Mouse (Mus musculus) intestine, embryonic 14.5 days (tissue): Measurements from ENCODE around the gene Diras1. TPM values are rescaled to one million over a fixed set of nuclear protein-coding genes. Genes with fewer than 3 reads are reported as not detected.
"Not testable (repeated sequence)": the region's sequence is repeated elsewhere in the genome, so short reads cannot be mapped to it uniquely, and the experiment has no call there.

Experiments used
- ATAC-seq: fragments of 200-750 bp; cut with Nextera tagmentation; replicated peaks from 2 replicates; pipeline ENCODE4 v1.8.0; 2017; ENCODE audit warnings: low read depth, moderate number of reproducible peaks, moderate TSS enrichment, moderate library complexity; ENCODE audit not compliant: low FRiP score, low TSS enrichment
- DNase-seq: peaks from one replicate; pipeline ENCODE4 v3.0.0-alpha.2; 2018; ENCODE audit warnings: low spot score
- H3K27ac ChIP-seq: fragments of 300-500 bp; sonication (generic); 2 replicates; pipeline ENCODE4 v1.5.1; 2014; ENCODE audit warnings: low read depth, mild to moderate bottlenecking, control low read depth
- H3K27me3 ChIP-seq: fragments of 300-500 bp; sonication (generic); replicated peaks from 2 replicates; pipeline ENCODE4 v1.6.1; 2014; ENCODE audit warnings: low read length, control low read depth; ENCODE audit not compliant: control insufficient read depth, insufficient read depth
- H3K36me3 ChIP-seq: fragments of 300-500 bp; sonication (generic); 2 replicates; pipeline ENCODE4 v1.6.1; 2014; ENCODE audit warnings: low read length, control low read depth; ENCODE audit not compliant: control insufficient read depth, insufficient read depth
- H3K4me1 ChIP-seq: fragments of 300-500 bp; sonication (generic); replicated peaks from 2 replicates; pipeline ENCODE4 v1.6.1; 2014; ENCODE audit warnings: low read length, control low read depth, mixed read lengths; ENCODE audit not compliant: control insufficient read depth, insufficient read depth
- H3K4me2 ChIP-seq: fragments of 300-500 bp; sonication (generic); 2 replicates; pipeline ENCODE4 v1.6.1; 2014; ENCODE audit warnings: low read length
- H3K4me3 ChIP-seq: fragments of 300-500 bp; sonication (generic); 2 replicates; pipeline ENCODE4 v1.5.1; 2014; ENCODE audit warnings: low read depth, low read length, control low read depth, mixed read lengths
- H3K9ac ChIP-seq: fragments of 300-500 bp; sonication (generic); 2 replicates; pipeline ENCODE4 v1.6.1; 2014; ENCODE audit warnings: mild to moderate bottlenecking, low read length
- H3K9me3 ChIP-seq: fragments of 300-500 bp; sonication (generic); 2 replicates; pipeline ENCODE4 v1.6.1; 2016; ENCODE audit warnings: low read length, control low read depth; ENCODE audit not compliant: control insufficient read depth
- WGBS: fragments of 180-500 bp; shearing (Covaris S2); extraction: QIAGEN DNeasy Blood & Tissue Kit; methylation state at CpG from one replicate; pipeline ENCODE4 v1.1.7; 2014; 5-methylcytosine and 5-hydroxymethylcytosine counted together
- polyA plus RNA-seq: library from polyadenylated mRNA; unstranded; fragments of >200 nt; fragmentation: Nextera tagmentation; extraction: Ambion mirVana; gene quantifications from 2 replicates; pipeline ENCODE4 v1.2.1, GENCODE M21; 2014

Diras1 gene
- polyA plus RNA-seq, 1 experiment from 2014 or later, result 0.65 TPM

GRCm38 (mm10) chr10:80991945-80992344 lies 33.5 kb downstream of the Diras1 start:
- Histone ChIP-seq H3K4me3 (no peak overlapping the region), H3K27ac (no peak overlapping the region), H3K9ac (no peak overlapping the region), H3K27me3 (0 out of 2 replicates have a peak, but pooled peaks cover 3% of the 10 kb centered on the region), H3K4me2 (no peak overlapping the region), H3K9me3 (no peaks in the 10 kb centered on the region), H3K4me1 (peaks cover 5% of the 10 kb centered on the region; the same call in 1 of the 2 replicates), H3K36me3 (no peaks in the 10 kb centered on the region)
- 78% methylated on average over 1 of the region's 1 CpGs for WGBS
- DNase-seq (no peak), ATAC-seq (no peak)

- no peak overlapping the region for H3K27ac ChIP-seq
- no peak for ATAC-seq
- no peak overlapping the region for H3K4me2 ChIP-seq
- H3K9me3 ChIP-seq, result no peaks in the 10 kb centered on the region
- peaks cover 5% of the 10 kb centered on the region; the same call in 1 of the 2 replicates for H3K4me1 ChIP-seq
- 13% methylated on average over 3 of the region's 3 CpGs for WGBS
- peaks cover 8% of the 10 kb centered on the region for H3K27me3 ChIP-seq
- H3K36me3 ChIP-seq, result no peaks in the 10 kb centered on the region
- H3K4me3 ChIP-seq, result no peak overlapping the region
- DNase-seq, result no peak
- H3K9ac ChIP-seq, result no peak overlapping the region
Measured at GRCm38 (mm10) chr10:80991007-80991406, 34.5 kb downstream of the Diras1 start.

GRCm38 (mm10) chr10:80990406-80990805 lies 35.1 kb downstream of the Diras1 start:
- Histone ChIP-seq H3K4me2 (no peak overlapping the region), H3K9me3 (no peaks in the 10 kb centered on the region), H3K36me3 (no peaks in the 10 kb centered on the region), H3K27ac (no peak overlapping the region), H3K27me3 (peaks cover 14% of the 10 kb centered on the region), H3K4me3 (no peak overlapping the region), H3K9ac (no peak overlapping the region), H3K4me1 (peaks cover 8% of the 10 kb centered on the region; the same call in 1 of the 2 replicates)
- no peak for DNase-seq
- no peak for ATAC-seq
- 77% methylated on average over 7 of the region's 7 CpGs for WGBS

GRCm38 (mm10) chr10:80989854-80990253 lies 35.6 kb downstream of the Diras1 start:
- 60% methylated on average over 4 of the region's 4 CpGs for WGBS
- H3K4me1 ChIP-seq, H3K36me3 ChIP-seq, H3K4me3 ChIP-seq, H3K9ac ChIP-seq, ATAC-seq, H3K4me2 ChIP-seq, H3K9me3 ChIP-seq, DNase-seq, H3K27ac ChIP-seq: not testable (repeated sequence)
- H3K27me3 ChIP-seq, result peaks cover 20% of the 10 kb centered on the region

- Histone ChIP-seq H3K36me3 (no peaks in the 10 kb centered on the region), H3K27me3 (peaks cover 22% of the 10 kb centered on the region), H3K4me1 (peaks cover 8% of the 10 kb centered on the region; the same call in 1 of the 2 replicates), H3K27ac (no peak overlapping the region), H3K9ac (no peak overlapping the region), H3K9me3 (no peaks in the 10 kb centered on the region), H3K4me2 (no peak overlapping the region), H3K4me3 (no peak overlapping the region)
- no peak for ATAC-seq
- no peak for DNase-seq
- 63% methylated on average over 6 of the region's 6 CpGs for WGBS
Measured at GRCm38 (mm10) chr10:80989446-80989845, 36.0 kb downstream of the Diras1 start.

- H3K4me3 ChIP-seq, result no peak overlapping the region
- no peak overlapping the region for H3K9ac ChIP-seq
- WGBS, result 11% methylated on average over 10 of the region's 10 CpGs
- peaks cover 8% of the 10 kb centered on the region; the same call in 1 of the 2 replicates for H3K4me1 ChIP-seq
- peak overlapping the region; percentile 22; the same call in 1 of the 2 replicates for H3K27ac ChIP-seq
- H3K27me3 ChIP-seq, result peaks cover 27% of the 10 kb centered on the region
- DNase-seq, result peak; percentile 93
- H3K4me2 ChIP-seq, result no peak overlapping the region
- no peaks in the 10 kb centered on the region for H3K9me3 ChIP-seq
- ATAC-seq, result peak; percentile 82
- H3K36me3 ChIP-seq, result no peaks in the 10 kb centered on the region
Measured at GRCm38 (mm10) chr10:80987709-80988441, 37.6 kb downstream of the Diras1 start.

GRCm38 (mm10) chr10:80986754-80987153 lies 38.7 kb downstream of the Diras1 start:
- H3K27ac ChIP-seq, result no peak overlapping the region
- H3K9ac ChIP-seq, result no peak overlapping the region
- H3K4me1 ChIP-seq, result peaks cover 8% of the 10 kb centered on the region; the same call in 1 of the 2 replicates
- no peaks in the 10 kb centered on the region for H3K36me3 ChIP-seq
- DNase-seq, result no peak
- no peaks in the 10 kb centered on the region for H3K9me3 ChIP-seq
- no peak overlapping the region for H3K4me2 ChIP-seq
- peaks cover 27% of the 10 kb centered on the region for H3K27me3 ChIP-seq
- WGBS, result 70% methylated on average over 6 of the region's 6 CpGs
- no peak for ATAC-seq
- H3K4me3 ChIP-seq, result no peak overlapping the region

- 38% methylated on average over 13 of the region's 13 CpGs for WGBS
- H3K27me3 ChIP-seq, result peaks cover 27% of the 10 kb centered on the region
Measured at GRCm38 (mm10) chr10:80985970-80986701, 39.3 kb downstream of the Diras1 start.

More at GRCm38 (mm10) chr10:80985970-80986701, 39.3 kb downstream of the Diras1 start:
- Histone ChIP-seq H3K36me3 (no peaks in the 10 kb centered on the region), H3K9ac (0 out of 2 replicates have a peak overlapping the region, but pooled peaks have one; percentile 18), H3K9me3 (no peaks in the 10 kb centered on the region), H3K4me2 (peak overlapping the region; percentile 53), H3K4me3 (peak overlapping the region; percentile 25), H3K27ac (no peak overlapping the region), H3K4me1 (peaks cover 8% of the 10 kb centered on the region; the same call in 1 of the 2 replicates)
- no peak for DNase-seq
- no peak for ATAC-seq
